Mouse (Mus musculus): ENCODE measurements around the gene Bicdl1.

Gene Bicdl1

GRCm38 (mm10) chr5:115726581-115726980, 4.8 kb downstream of the Bicdl1 start:
- DNase-seq (ENCODE audit: low read depth, low spot score), result no peak

- DNase-seq (ENCODE audit: low read depth, low spot score), result no peak
Measured at GRCm38 (mm10) chr5:115726019-115726418, 5.4 kb downstream of the Bicdl1 start.

- no peak for DNase-seq (ENCODE audit: low read depth, low spot score)
Measured at GRCm38 (mm10) chr5:115724422-115724821, 7.0 kb downstream of the Bicdl1 start.

- no peak for DNase-seq (ENCODE audit: low read depth, low spot score)
Measured at GRCm38 (mm10) chr5:115722188-115722959, 9.0 kb downstream of the Bicdl1 start.

- no peak for DNase-seq (ENCODE audit: low read depth, low spot score)
Measured at GRCm38 (mm10) chr5:115720761-115721160, 10.7 kb downstream of the Bicdl1 start.

GRCm38 (mm10) chr5:115717693-115718092, 13.7 kb downstream of the Bicdl1 start:
- DNase-seq (ENCODE audit: low read depth, low spot score), result no peak

- no peak for DNase-seq (ENCODE audit: low read depth, low spot score)
Measured at GRCm38 (mm10) chr5:115717106-115717505, 14.3 kb downstream of the Bicdl1 start.

GRCm38 (mm10) chr5:115716426-115716825, 15.0 kb downstream of the Bicdl1 start:
- DNase-seq (ENCODE audit: low read depth, low spot score), result no peak

GRCm38 (mm10) chr5:115714761-115715160, 16.7 kb downstream of the Bicdl1 start:
- no peak for DNase-seq (ENCODE audit: low read depth, low spot score)

- DNase-seq (ENCODE audit: low read depth, low spot score), result no peak
Measured at GRCm38 (mm10) chr5:115712487-115712886, 18.9 kb downstream of the Bicdl1 start.

GRCm38 (mm10) chr5:115711636-115712419, 19.6 kb downstream of the Bicdl1 start:
- DNase-seq (ENCODE audit: low read depth, low spot score), result no peak

- no peak for DNase-seq (ENCODE audit: low read depth, low spot score)
Measured at GRCm38 (mm10) chr5:115710171-115710570, 21.2 kb downstream of the Bicdl1 start.

- DNase-seq (ENCODE audit: low read depth, low spot score), result no peak
Measured at GRCm38 (mm10) chr5:115708930-115709329, 22.5 kb downstream of the Bicdl1 start.

- no peak for DNase-seq (ENCODE audit: low read depth, low spot score)
Measured at GRCm38 (mm10) chr5:115701981-115702380, 29.4 kb downstream of the Bicdl1 start.

GRCm38 (mm10) chr5:115701215-115701614, 30.2 kb downstream of the Bicdl1 start:
- no peak for DNase-seq (ENCODE audit: low read depth, low spot score)

GRCm38 (mm10) chr5:115696811-115697210, 34.6 kb downstream of the Bicdl1 start:
- no peak for DNase-seq (ENCODE audit: low read depth, low spot score)

- DNase-seq (ENCODE audit: low read depth, low spot score), result peak; percentile 46
Measured at GRCm38 (mm10) chr5:115695191-115695770, 36.1 kb downstream of the Bicdl1 start.

- no peak for DNase-seq (ENCODE audit: low read depth, low spot score)
Measured at GRCm38 (mm10) chr5:115693271-115693670, 38.1 kb downstream of the Bicdl1 start.

GRCm38 (mm10) chr5:115686716-115687115, 44.7 kb downstream of the Bicdl1 start:
- DNase-seq (ENCODE audit: low read depth, low spot score), result peak; percentile 81

GRCm38 (mm10) chr5:115685126-115685525, 46.3 kb downstream of the Bicdl1 start:
- DNase-seq (ENCODE audit: low read depth, low spot score), result no peak

- DNase-seq (ENCODE audit: low read depth, low spot score), result no peak
Measured at GRCm38 (mm10) chr5:115671846-115672245, 59.6 kb downstream of the Bicdl1 start.

GRCm38 (mm10) chr5:115670406-115670805, 61.0 kb downstream of the Bicdl1 start:
- DNase-seq (ENCODE audit: low read depth, low spot score), result no peak

All from retina, adult 2 months (tissue).